Mouse (Mus musculus) adrenal gland, postnatal 25 days (tissue): ENCODE measurements around the gene Galntl6. TPM values are rescaled to one million over a fixed set of nuclear protein-coding genes. Genes with fewer than 3 reads are reported as not detected.

Source experiments
- DNase-seq: peaks from one replicate; pipeline ENCODE4 v3.0.0; 2021; ENCODE audit warnings: mixed read lengths
- total RNA-seq: library from RNA; stranded (reverse); gene quantifications from 2 replicates; pipeline ENCODE4 v1.2.3, GENCODE M21; 2021

The Galntl6 gene
- total RNA-seq, 1 experiment from 2014 or later = not detected

- no peak for DNase-seq
Measured at GRCm38 (mm10) chr8:58253620-58254019, 658.8 kb downstream of the Galntl6 start.

GRCm38 (mm10) chr8:58244830-58245229, 667.6 kb downstream of the Galntl6 start:
- DNase-seq = no peak

GRCm38 (mm10) chr8:58234220-58234619, 678.2 kb downstream of the Galntl6 start:
- no peak for DNase-seq

GRCm38 (mm10) chr8:58228725-58229124, 683.7 kb downstream of the Galntl6 start:
- DNase-seq = no peak

- no peak for DNase-seq
Measured at GRCm38 (mm10) chr8:58217885-58218284, 694.6 kb downstream of the Galntl6 start.

- no peak for DNase-seq
Measured at GRCm38 (mm10) chr8:58189694-58190093, 722.7 kb downstream of the Galntl6 start.

GRCm38 (mm10) chr8:58146961-58147360, 765.5 kb downstream of the Galntl6 start:
- peak; percentile 18 for DNase-seq

GRCm38 (mm10) chr8:58086733-58087132, 825.7 kb downstream of the Galntl6 start:
- no peak for DNase-seq

- DNase-seq = no peak
Measured at GRCm38 (mm10) chr8:58084931-58085330, 827.5 kb downstream of the Galntl6 start.

- no peak for DNase-seq
Measured at GRCm38 (mm10) chr8:58081715-58082114, 830.7 kb downstream of the Galntl6 start.

GRCm38 (mm10) chr8:58074611-58075010, 837.8 kb downstream of the Galntl6 start:
- no peak for DNase-seq

- no peak for DNase-seq
Measured at GRCm38 (mm10) chr8:58073733-58074132, 838.7 kb downstream of the Galntl6 start.

GRCm38 (mm10) chr8:58032271-58032670, 880.2 kb downstream of the Galntl6 start:
- DNase-seq = no peak

GRCm38 (mm10) chr8:58025558-58025957, 886.9 kb downstream of the Galntl6 start:
- DNase-seq = no peak

- DNase-seq = no peak
Measured at GRCm38 (mm10) chr8:58025094-58025493, 887.3 kb downstream of the Galntl6 start.

- DNase-seq = no peak
Measured at GRCm38 (mm10) chr8:58023426-58024176, 888.8 kb downstream of the Galntl6 start.

- DNase-seq = no peak
Measured at GRCm38 (mm10) chr8:57989428-57990171, 922.8 kb downstream of the Galntl6 start.

GRCm38 (mm10) chr8:57977372-57977771, 935.1 kb downstream of the Galntl6 start:
- no peak for DNase-seq

GRCm38 (mm10) chr8:57974093-57974492, 938.3 kb downstream of the Galntl6 start:
- no peak for DNase-seq

- no peak for DNase-seq
Measured at GRCm38 (mm10) chr8:57972832-57973231, 939.6 kb downstream of the Galntl6 start.

GRCm38 (mm10) chr8:57966676-57967075, 945.8 kb downstream of the Galntl6 start:
- peak; percentile 12 for DNase-seq

GRCm38 (mm10) chr8:57965508-57965907, 946.9 kb downstream of the Galntl6 start:
- no peak for DNase-seq

GRCm38 (mm10) chr8:57962286-57963110, 949.9 kb downstream of the Galntl6 start:
- DNase-seq = peak; percentile 8
